Mouse (Mus musculus): ENCODE results near the gene Spaca9. TPM values are rescaled to one million over a fixed set of nuclear protein-coding genes. Genes with fewer than 3 reads are reported as not detected.

Spaca9 gene
- not detected for total RNA-seq (2021)
- long read RNA-seq, experiment 1: 0 reads
- long read RNA-seq, experiment 2: 0 reads

DNA sequence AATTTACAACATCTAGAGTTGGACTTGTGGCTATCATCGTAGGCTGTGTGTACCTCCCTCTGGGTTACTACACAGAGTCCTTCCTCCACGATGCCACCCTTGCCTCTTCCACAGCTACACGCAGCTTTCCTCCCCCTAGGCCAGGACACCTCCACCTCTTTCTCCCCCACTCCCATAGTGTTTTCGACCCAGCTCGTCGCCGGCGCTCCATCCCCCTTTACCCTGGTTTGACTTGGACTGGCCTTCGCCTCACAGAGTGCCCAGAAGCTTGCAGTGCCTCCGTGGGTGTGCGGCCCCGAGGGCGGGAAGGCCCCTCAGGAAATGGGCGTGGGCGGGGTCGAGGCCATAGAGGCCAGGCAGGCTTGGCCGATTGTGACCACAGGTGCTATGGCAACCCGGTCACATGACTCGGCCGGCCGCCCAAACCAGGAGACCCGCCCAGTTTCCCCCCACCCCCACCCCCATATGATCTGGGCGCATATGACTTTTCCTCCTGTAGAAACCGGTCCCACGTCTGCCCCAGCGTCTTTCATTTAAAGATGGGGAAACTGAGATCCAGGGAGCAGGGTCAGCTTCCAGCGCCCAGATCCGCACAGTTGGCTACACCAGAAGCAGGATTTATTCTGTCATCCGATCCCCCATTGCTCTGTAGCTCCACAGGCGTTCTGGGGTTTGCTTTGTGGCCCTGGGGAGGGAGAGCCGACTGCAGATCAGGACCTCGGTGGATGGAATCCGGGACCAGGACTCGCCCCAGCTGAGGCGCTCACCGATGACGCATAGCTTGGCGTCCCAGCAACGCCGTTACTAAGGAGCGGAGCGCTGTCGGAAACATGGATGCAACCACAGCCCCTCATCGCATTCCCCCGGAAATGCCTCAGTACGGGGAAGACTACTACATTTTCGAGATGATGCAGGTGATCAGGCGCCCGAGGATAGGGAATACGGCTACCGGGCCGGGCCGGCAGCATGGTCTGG, at the start of gene Spaca9, which contains the start of gene Ak8:
Gene Spaca9, minus strand, starts transcription at position 367 of the 975 bp plus-strand sequence.
Gene Ak8, plus strand, starts transcription at position 804 of the 975 bp plus-strand sequence.
- DNase-seq (ENCODE audit: low spot score in 2 of 2): peak; percentile 82 to 83
- intact Hi-C loops (cut with DNase I): no loop called here

DNA sequence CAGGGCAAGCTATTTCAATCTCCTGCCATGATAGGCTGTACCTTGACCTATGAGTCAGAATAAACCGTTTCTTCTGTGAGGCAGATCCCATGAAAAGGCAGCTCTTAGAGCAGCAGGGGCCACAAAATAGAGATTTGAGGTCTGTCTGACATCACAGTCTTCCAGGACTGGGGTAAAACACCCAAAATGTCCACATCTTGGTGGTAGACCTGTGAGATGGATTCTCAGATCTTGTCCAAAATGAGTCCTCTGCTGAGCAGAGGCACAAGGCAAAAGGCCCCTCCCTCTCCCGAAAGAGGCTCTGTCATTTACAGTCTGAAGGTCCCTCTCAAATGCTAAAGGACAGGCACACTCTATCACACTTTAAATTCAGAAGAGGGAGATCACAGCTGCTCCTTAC, 48.2 kb upstream of the Spaca9 start:
- intact Hi-C loops (cut with DNase I): no loop called here
- no peak for DNase-seq (ENCODE audit: low spot score in 2 of 2)

DNA sequence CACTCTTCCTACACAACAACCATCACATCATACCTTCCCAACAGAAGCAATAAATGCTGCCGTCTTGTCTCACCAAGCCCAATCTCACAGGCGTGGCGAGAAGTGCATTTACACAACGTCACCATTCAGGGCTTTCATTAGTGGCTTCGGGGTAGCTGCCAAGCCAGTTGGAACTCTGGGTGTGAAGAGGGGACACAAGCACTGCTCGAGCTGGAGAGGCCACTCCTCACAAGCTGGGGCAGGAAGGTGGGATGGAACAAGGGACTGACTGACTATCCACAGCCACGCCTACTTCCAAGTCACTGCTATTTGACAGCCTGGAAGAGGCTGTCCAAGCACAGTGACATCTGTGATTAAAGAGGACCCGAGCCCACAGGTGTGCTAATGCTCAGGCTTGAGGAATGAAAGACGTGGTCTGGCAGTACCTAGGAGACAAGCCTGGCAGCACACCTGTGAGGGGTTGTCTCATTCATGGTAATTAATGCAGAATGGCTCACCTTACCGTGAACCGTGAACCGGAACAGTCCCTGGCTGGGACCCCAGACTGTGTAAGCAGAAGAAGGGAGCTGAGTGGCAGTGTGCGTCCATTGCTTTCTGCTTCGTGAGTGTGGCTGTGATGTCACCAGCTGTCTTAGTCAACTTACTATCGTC, 47.3 kb upstream of the Spaca9 start:
- no peak for DNase-seq (ENCODE audit: low spot score in 2 of 2)
- intact Hi-C loops (cut with DNase I): no loop called here

DNA sequence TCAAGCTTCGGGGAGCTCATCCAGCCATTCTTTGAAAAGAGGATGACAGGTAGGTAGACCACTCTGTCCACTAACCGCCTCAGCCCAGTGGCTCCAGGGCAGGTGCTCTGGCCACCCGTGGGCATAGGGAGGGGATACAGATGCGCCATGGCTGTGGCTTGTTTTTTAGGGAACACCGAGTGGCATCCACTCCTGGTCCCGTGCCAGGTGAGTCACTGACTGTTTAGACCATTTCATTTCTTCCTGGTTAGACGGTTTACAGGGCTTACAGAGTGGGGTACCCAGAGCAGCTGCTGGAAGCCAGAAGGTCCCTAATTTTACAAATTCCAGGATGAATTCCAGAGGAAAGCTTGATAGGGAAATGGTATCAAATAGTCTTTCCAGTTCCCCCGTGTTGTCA, 43.2 kb upstream of the Spaca9 start:
- intact Hi-C loops (cut with DNase I): no loop called here
- no peak for DNase-seq (ENCODE audit: low spot score in 2 of 2)

DNA sequence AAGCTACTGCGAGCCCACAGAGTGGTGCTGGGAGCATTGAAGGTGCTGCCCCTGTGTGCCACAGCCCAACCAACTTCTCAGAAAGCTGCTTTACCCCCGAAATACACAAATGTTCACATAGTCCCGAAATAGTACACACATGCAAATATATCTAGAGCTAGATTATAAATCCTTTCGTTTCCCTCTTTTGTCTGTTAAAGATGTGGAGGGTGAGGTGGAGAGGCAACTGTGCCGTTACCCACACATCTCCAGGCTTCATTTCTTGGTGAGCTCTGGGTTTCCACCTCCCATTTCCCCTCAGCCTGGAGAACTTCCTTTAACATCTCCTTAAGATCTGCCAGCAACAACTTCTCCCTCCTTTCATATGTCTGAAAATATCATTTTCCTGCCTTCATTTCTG, 40.6 kb upstream of the Spaca9 start:
- intact Hi-C loops (cut with DNase I): no loop called here
- no peak for DNase-seq (ENCODE audit: low spot score in 2 of 2)

DNA sequence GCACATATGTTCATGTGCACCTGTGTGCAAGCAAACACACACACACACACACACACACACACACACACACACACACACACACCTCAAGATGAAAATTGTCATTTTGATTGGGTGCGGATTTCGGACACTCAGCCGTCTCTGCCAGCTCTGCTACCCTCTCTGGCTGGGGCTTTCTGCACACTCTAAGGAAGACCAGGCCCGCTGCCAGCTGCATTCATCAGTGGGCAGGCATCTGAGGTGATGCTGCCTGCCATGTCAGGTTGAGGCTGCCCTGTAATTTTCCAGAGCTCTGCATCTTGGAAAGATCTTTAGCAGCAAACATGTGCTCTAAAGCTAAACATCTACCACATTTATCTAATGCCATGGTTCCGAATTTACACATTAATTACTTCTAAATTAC, 37.6 kb upstream of the Spaca9 start:
- peak in 1 of 2 experiments; percentile 12 for DNase-seq (ENCODE audit: low spot score in 2 of 2)

DNA sequence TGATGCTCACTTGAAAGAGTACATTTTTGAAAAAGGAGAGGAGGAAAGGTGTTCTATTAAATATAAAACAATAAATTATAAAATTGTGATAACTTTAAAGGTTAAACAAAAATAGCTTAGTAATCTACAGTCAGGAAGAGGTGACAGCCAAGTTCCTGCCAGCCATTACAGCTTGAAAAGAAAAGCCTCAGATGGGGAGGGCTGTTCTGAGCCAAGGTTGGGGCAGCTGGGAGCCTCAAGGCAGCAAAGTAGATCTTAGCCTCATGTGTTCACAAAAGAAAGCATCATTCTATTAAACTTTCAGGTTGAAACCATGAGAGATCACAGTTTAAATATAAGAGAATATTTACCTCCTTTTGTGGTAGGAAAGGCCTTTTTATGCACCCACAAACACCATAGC, 31.1 kb upstream of the Spaca9 start:
- DNase-seq (ENCODE audit: low spot score in 2 of 2): no peak
- intact Hi-C loops (cut with DNase I): no loop called here

More for the DNA sequence above, 37.6 kb upstream of the Spaca9 start:
- intact Hi-C loops (cut with DNase I): no loop called here

DNA sequence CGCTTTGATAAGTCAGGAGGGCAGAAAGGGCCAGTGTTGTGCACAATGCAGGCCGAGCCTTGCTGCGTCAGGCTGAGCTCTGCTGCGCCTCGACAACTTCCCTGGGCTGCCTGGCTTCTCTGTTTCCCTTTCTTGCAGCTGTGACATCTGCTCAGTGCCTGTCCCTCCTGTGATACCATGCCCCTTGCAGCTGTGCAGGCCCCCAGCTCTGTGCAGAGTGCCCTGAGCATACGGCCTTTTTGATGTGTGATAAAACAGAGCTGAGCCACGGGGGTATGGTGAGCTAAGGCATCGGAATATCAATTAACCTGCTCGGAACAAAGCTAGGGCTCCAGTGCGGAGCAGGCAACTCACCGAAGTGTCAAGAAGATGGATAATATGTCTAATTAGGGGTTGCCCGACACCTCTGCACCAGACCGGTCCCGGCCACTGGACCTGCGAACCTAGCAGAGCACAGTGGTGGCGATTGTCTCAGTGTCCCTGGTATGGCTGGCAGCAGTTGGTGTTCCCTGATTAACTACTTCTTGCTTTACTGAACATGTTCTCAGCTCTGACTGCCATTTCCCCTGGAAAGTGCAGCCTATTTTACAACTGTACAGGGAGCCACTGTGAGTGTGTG, 28.4 kb upstream of the Spaca9 start:
- no peak for DNase-seq (ENCODE audit: low spot score in 2 of 2)
- intact Hi-C loops (cut with DNase I): no loop called here

DNA sequence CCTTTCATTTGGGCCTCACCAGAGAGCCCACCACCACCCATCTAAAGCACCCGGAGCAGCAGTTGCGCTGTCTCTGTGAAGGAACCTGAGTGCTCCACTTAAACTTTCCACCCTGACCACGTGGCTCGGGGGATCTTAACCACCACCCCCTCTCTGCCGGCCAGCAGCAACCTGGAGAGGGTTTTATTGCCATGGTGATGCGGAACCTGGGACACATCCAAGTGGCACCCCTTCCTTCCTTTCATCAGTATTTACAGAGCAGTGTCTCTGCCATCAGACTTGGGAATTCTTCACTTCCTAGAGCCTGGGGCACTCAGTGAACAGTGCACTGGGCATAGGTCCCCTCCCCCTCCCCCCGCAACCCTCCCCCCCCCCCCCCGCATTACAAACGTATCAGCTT, 24.4 kb upstream of the Spaca9 start:
- no peak for DNase-seq (ENCODE audit: low spot score in 2 of 2)
- intact Hi-C loops (cut with DNase I): no loop called here

DNA sequence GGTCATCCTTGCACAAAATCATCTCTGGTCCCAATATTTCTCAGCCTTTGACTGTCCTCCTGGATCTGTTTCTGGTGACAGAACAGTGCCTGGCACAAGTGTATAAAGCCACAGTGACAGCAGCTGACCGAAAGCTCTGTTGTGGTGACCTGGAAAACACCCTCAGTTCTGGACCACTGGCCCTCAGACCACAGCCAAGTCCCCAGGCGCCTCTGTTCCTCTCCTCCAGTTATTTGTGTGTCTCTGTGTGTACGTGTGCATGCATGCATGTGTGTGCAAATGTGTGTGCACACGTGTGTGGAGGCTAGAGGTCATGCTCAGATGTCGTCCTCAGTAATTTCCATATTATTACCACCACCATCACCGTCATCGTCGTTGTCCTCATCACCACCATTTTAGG, 22.9 kb upstream of the Spaca9 start:
- intact Hi-C loops (cut with DNase I): no loop called here
- no peak for DNase-seq (ENCODE audit: low spot score in 2 of 2)

DNA sequence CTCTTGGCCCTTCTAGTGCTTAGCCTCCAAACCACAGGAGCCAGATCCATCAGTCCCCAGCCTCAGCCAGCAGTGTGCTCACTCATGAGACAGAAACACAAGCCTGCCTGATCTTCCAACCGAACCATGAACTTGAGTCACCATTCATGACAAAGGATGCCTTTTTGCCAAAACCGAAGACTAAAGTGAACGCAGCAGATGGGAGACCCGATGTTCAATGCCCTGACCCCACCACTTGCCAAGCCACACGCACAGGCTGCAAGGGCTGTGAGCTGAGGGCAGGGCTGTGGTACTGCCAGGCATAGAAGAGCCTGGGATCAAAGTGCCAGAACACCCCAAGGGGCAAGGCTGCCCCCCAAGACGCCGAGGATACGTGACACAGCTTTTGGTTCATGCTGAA, 13.5 kb upstream of the Spaca9 start:
- intact Hi-C loops (cut with DNase I): no loop called here

DNA sequence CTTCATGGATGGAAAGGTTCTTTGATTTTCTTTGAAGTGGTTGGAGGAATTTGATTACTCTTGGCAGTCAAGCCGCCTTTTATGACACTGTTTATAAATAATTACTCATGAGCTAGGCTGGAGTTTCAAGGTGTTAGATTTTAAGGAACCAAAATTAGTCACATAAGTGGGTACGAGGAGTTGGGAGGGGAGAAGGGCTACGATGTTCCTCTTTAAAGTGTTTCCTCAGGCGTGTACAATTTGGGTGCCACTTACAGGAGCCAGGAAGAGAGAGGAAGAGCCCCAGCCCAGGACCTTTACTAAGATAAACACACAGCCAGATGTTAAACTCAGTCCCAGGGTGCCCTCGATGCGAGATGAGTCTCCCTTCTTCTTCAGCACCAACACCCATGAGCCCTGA, 7.3 kb upstream of the Spaca9 start:
- intact Hi-C loops (cut with DNase I): no loop called here
- DNase-seq (ENCODE audit: low spot score in 2 of 2): no peak

More for the DNA sequence above, 13.5 kb upstream of the Spaca9 start:
- DNase-seq (ENCODE audit: low spot score in 2 of 2): no peak

DNA sequence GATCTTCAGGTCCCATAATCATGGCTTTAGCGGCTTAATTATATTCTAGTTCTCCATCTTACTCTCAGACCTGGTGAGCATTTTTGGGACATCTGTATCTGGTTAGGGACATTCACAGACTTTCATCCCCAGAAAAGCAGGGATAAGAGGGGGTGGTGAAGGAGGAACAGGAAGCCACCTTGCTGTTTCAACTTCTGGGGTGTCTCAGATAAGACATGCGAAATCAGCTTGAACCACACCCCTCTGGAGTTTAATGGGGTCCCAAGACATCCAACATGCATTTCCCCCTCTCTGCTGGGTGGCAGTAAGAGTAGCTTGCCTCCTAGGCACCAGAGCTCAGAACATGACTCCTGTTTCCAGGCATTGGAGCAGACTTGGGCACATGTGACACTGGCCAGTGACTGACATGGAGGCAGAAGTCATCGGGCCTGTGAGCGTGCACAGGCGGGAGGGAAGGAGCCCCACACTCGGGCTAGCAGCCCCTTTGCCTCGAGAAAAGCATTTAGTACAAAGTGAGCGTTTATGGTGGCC, 6.6 kb upstream of the Spaca9 start:
- intact Hi-C loops (cut with DNase I): no loop called here
- DNase-seq (ENCODE audit: low spot score in 2 of 2): no peak

DNA sequence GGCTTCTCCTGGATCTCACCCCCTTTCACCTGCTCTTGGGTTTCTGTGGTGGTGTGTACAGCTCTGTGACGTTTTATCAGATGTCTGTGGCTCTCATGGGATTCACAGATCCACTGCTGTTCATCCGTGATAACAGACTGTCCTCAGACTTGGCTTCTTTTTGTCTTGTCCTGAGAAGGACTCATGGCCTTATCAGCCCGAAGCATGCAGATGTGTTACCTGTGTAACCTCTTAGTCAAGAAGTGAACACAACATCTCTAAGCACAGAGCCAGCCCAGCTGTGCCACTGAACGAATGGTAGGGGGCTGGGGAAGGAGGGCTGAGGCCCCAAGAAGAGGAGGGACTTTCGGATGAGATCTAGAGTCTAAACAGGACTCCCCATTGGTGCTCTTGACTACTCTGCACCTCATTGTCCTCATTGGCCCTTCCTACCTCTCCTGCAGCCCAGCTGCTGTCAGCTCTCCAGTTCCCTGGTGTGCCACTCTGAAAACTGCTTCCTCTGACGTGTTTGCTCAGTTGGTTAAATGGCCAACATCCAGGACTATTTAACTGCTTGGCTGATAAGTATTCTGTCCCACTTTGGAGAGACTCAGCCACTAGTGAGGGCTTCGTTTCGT, 2.2 kb upstream of the Spaca9 start:
- no peak for DNase-seq (ENCODE audit: low spot score in 2 of 2)
- intact Hi-C loops (cut with DNase I): no loop called here

DNA sequence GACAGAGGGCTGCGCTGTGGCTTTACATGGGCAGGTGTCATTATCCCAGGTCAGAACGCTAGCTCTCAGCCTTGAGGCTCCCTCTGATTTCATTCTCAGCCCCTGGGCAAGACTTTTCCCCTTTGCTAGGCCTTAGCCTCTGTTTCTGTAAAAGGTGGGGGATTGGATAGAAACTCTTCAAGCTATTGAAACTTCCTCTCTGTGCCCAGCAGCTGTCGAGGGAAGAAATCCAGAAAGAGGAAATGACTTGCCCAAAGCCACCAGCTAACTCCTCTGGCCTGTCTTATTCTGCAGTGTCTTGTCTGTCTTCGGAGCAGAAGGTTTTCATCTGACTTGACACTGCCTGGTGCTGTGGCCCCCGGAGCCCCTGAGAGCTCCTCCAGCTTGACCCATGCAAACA, 961 bp downstream of the Spaca9 start:
- intact Hi-C loops (cut with DNase I): no loop called here
- no peak for DNase-seq (ENCODE audit: low spot score in 2 of 2)

DNA sequence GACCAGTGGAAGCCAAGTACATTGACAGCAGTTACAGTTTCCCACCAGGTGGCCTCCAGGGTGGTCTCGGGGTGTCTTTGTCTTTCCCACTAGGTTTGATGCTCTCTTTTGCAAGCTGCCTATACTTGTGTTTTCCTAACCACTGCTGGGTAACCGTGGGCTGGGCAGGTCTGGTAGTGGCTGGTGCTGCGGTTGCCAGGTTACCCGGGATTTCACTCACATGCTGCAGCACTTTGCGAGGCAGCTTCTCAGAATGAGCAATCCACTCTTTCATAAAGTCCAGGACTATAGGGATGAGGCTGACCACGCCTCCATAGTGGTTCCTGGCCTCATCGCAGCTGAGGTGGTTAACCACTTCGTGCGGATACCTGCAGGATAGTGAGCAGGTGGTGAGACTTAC, 6.8 kb downstream of the Spaca9 start:
- DNase-seq (ENCODE audit: low spot score in 2 of 2): peak; percentile 36 to 59
- intact Hi-C loops (cut with DNase I): no loop called here

DNA sequence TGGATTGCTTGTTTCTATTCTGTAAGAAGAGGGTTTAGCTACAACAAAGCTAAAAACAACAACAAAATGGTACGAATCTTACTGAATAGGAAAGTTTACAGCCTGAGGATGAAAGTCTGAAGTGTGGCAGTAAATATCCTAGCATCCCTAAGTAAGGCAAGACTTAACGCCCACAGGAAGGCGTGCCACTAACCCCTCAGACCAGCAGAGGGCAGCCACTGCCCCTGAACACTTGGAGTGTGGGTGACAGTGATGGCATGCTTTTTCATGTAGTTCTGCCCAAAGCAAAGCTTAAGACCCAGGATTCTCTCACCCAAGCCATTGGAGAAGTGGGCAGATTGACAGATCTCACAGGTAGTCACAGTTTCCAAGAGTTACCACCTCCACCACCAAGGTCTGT, 11.1 kb downstream of the Spaca9 start:
- peak; percentile 34 to 47 for DNase-seq (ENCODE audit: low spot score in 2 of 2)
- intact Hi-C loops (cut with DNase I): no loop called here

DNA sequence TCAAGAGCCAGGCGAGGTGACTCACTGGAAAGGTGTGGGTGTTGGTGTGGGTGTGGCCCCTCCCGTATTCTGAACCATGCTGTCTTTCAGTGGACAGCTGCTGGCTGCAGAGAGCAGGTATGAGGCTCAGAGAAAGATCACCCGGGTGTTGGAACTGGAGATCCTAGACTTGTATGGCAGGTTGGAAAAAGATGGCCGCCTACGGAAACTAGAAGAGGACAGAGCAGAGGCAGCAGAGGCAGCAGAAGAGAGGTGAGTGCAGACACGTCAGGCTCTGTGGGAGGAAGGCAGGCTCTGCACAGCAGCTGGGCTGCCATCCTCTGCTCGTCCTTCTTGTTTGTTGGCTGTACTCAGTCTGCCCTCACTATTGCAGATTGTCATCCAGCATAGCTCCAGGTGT, 13.6 kb downstream of the Spaca9 start:
- DNase-seq (ENCODE audit: low spot score in 2 of 2): peak in 1 of 2 experiments; percentile 16
- intact Hi-C loops (cut with DNase I): no loop called here

DNA sequence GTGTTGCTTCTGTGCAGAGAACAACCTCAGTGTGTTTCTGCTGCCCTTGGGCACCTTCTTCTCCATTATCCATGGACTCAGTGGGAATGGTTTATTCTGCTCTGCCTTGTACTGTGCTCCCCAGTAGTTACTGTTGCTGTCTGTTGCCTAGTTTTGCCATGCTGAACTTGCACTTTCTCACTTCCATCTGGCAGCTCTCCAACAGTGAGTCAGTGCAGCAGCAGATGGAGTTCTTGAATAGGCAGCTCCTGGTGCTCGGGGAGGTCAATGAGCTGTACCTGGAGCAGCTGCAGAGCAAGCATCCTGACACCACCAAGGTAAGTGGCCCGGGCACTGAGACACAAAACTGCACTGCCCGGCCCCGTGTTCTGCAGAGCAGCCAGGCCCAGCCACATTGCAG, 17.8 kb downstream of the Spaca9 start:
- DNase-seq (ENCODE audit: low spot score in 2 of 2): peak; percentile 44 to 60
- intact Hi-C loops (cut with DNase I): no loop called here

DNA sequence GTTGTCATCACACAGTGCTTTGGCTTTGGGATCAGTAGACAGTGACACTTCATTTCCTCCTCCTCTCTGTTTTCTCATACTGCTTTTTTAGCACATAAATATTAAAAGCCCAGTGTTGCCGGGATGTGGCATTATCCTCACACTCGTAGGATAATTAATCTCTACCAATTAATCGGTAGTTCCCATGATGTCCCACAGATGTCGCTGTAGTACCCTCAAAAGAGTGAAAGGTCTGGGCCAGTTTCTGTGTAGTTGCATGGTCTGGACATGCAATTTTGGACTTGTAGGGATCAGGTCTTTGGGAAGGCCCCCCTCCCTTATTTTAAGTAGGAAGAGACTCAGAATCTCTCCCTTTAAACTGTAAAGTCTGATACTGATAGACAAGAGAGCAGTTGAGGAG, 18.8 kb downstream of the Spaca9 start:
- DNase-seq (ENCODE audit: low spot score in 2 of 2): peak; percentile 28 to 53
- intact Hi-C loops (cut with DNase I): no loop called here

All from left cerebral cortex, postnatal 14 days (tissue).